Mouse (Mus musculus) cerebellum, postnatal 4 days (tissue): Measurements from ENCODE around the gene Actr6.
"Not testable (repeated sequence)": the region's sequence is repeated elsewhere in the genome, so short reads cannot be mapped to it uniquely, and the experiment has no call there.

Experiments
- DNase-seq, 2 experiments: peaks; one replicate each; pipeline ENCODE4 v3.0.0; 2022; ENCODE audit warnings: low spot score in 2 of 2, mixed read lengths in 1 of 2

Gene Actr6

DNA sequence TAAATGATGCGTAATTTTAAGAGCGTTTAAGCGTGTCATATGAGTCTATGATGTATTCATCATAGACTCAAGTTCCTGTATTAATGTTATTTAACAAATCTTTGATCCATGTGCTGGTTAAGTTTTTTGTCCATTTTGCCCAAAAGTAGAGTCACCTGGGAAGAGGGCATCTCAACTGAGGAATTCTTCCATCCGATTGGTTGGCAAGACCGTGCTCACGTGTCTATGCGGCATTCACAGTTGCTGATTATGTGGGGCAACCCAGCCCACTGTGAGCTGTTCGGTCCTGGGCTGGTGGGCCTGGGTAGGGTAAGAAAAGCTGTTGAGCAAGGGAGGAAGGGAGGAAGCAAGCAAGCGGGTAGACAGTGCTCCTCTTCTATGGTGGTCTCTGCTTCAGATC, 6.3 kb upstream of the Actr6 start:
- no peak for DNase-seq

DNA sequence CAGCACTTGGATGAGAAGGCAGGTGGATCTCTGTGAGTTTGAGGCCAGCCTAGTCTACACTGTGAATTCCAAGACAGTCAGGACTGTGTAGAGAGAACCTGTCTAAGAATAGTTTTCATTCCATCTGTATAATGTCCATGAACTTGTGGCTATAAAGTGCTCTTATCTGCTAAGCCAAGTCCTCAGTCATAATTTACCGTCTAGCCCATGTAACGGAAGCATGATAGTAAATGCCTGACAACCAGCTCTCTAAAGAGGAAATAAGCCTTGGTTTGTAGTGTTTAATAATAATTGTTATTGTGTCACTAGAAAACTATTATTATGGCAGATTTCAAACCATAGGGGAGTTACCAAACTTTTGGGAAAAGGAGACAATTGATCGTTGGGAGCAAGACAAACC, 5.8 kb upstream of the Actr6 start:
- DNase-seq: no peak

GRCm38 (mm10) chr10:89737092-89737491, 5.0 kb upstream of the Actr6 start:
- no peak for DNase-seq

- DNase-seq: no peak
Observed at GRCm38 (mm10) chr10:89731341-89731740, 754 bp downstream of the Actr6 start.

- no peak for DNase-seq
Observed at GRCm38 (mm10) chr10:89730386-89730785, 1.7 kb downstream of the Actr6 start.

GRCm38 (mm10) chr10:89722247-89723195, 9.6 kb downstream of the Actr6 start:
- no peak for DNase-seq

DNA sequence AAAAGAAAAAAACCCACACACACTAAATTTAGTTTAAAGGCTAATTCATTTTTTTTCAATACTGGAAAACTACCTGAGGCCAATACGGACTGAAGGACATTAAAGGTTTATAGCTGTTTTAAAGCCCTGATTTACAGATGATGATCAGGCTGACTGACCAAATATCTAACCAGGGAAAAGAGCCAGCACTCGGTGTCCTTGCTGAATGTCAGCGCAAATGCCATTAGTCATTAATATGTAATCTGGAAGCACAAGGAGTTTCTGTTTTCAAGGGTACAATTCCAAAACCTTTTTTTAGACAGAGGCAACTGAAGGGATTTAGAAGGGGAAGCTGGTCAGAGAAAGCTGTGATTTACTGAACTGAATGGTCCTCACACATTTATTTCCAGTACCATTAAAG, 11.3 kb downstream of the Actr6 start:
- no peak for DNase-seq

GRCm38 (mm10) chr10:89720252-89720651, 11.8 kb downstream of the Actr6 start:
- DNase-seq: no peak

GRCm38 (mm10) chr10:89714910-89715309, 17.2 kb downstream of the Actr6 start:
- no peak for DNase-seq

GRCm38 (mm10) chr10:89708720-89709119, 23.4 kb downstream of the Actr6 start:
- DNase-seq: no peak

- no peak for DNase-seq
Observed at GRCm38 (mm10) chr10:89707397-89707796, 24.7 kb downstream of the Actr6 start.

GRCm38 (mm10) chr10:89703042-89703441, 29.1 kb downstream of the Actr6 start:
- no peak for DNase-seq

DNA sequence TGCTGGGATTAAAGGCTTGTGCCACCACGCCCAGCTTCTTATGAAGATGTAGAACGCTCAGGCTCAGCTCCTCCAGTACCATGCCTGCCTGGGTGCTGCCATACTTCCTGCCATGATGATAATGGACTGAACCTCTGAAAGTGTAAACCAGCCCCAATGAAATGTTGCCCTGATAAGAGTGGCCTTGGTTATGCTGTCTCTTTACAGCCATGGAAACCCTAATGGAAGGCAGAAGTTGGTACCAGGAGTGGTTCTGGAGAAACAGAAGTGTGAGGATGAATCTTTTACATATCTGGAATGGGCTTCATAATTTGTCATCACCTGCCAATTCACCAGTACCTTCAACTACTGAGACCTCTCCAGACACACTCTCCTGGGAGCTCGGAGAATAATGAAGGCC, 34.1 kb downstream of the Actr6 start:
- DNase-seq: no peak

- DNase-seq: not testable (repeated sequence)
Observed at GRCm38 (mm10) chr10:89696270-89696669, 35.8 kb downstream of the Actr6 start.

DNA sequence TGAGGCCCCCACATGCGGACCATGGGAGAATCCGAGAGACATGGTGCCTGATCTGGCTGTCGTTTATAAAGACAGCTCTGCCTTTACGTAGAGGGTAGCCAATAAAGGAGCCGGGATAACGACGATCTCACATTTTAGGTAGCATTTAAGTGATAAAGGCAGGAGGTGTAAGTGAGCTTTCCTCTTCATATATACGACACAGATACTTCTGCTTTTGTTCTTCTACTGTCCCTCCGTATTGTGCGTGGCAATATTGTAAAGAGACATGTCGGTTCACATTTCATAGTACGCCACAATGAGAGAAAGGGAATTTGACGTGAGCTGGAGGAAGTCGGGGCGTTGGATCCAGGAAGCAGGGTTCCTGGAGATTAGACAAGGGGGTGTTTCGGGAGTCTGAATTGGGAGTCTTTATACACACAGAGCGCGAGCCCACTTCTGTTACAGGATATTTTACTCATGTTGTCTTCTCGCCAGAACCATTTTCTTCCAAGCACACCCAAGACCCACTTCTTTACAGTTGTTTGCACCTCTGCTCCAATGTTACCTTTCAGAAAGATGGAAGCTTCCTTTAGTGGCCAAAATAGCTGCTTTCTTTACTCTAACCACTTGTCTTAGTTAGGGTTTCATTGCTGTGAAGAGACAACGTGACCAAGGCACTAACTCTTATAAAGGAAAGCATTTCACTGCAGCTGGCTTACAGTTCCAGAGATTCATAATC, 36.7 kb downstream of the Actr6 start:
- no peak for DNase-seq

DNA sequence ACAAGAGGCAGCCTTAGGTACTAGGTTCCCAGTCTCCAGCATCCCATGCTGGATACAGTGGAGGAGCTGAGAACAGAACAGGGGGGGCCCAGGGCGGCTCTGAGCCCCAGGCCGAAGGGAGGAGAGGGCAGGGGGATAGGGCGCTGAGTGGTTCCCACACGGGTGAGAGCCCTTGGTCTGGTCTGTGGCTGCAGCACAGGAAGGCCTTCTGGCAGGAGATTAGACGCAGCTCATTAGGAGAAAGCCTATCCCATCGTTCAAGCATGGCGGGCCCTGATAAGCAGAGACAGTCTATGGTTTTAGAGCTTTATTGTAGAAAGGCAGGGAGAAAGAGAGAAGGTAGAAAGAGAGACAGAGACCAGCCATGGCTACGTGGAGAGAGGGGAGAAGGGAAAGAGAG, 42.1 kb downstream of the Actr6 start:
- DNase-seq: no peak

DNA sequence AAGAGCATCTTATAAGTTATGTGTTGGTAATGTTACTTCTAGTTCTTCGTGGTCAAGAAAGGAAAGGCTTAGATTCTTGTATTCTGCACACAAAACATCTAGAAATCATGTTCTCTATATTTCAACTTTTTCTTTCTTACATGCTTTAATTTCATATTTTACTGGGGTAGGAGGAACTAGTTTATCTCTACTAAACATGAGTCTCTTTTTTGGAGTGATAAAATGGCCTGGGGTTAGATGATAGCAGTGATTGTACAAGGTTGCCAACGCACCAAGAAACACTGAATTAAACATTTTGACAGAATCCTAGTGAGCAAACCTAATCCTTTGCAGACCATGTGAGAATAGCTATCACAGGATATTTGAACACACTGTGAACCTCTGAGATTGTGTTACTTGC, 44.6 kb downstream of the Actr6 start:
- no peak for DNase-seq

- DNase-seq: peak; percentile 80 to 93
Observed at GRCm38 (mm10) chr10:89686139-89686808, 45.8 kb downstream of the Actr6 start, which contains the start of gene Scyl2. Scyl2 (minus strand) TSS chr10:89686285.

GRCm38 (mm10) chr10:89685391-89686138, 46.5 kb downstream of the Actr6 start:
- peak; percentile 28 to 44 for DNase-seq

DNA sequence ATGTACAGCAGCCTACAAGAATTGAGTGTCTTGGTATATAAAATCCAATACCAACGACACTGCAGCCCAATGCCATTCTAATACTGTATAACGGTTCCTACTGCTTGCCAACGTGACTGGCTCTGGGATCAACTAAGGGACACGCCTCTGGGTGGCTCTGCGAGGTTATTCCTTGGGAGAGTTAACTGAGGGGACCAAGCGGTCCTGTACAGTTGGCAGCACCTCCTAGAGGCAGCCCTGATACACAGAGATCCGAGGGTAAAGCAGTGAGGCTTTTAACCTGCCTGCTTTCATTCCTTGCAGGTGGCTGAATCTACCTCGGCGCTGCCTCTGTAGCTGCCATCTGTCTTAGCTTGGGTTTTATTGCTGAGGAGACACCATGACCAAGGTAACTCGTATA, 49.1 kb downstream of the Actr6 start:
- no peak for DNase-seq

DNA sequence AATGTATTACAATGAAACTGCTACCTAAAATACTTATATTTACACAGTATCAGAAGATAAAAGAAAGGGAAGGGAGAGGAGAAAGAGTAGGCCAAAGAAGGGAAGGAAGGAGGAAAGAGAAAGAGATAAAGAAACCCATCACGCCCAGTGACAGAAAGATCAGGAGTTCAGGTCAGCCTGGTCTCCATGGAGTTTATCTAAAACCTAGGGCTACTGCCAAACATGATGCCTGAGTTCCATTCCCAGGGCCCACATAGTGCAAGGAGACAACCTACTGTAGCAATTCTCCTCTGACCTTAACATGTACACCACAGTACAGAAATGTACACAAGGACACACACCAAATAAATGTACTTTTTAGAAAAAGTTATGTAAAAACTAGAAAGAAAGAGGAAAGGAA, 49.9 kb downstream of the Actr6 start:
- no peak for DNase-seq

DNA sequence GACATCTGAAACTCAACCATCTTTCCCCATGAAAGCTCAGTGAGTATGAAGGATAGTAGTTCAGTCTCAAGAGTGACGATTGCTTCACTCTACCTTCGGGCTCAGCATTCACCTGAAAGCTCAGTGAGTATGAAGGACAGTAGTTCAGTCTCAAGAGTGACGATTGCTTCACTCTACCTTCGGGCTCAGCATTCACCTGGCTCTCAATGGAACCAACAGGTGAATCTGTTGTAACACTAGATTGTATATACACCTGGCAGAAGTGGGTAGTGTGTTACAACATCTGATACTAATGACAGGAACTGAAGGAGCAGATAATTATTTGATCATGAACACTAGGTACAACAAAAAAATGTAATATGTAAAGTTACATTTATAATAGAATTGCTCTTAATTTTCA, 50.4 kb downstream of the Actr6 start:
- no peak for DNase-seq
